Mouse (Mus musculus): ENCODE results near the gene Tjp3.
A peak's percentile ranks its signal among the peaks of the same experiment; 100 is the strongest.

The Tjp3 gene

DNA sequence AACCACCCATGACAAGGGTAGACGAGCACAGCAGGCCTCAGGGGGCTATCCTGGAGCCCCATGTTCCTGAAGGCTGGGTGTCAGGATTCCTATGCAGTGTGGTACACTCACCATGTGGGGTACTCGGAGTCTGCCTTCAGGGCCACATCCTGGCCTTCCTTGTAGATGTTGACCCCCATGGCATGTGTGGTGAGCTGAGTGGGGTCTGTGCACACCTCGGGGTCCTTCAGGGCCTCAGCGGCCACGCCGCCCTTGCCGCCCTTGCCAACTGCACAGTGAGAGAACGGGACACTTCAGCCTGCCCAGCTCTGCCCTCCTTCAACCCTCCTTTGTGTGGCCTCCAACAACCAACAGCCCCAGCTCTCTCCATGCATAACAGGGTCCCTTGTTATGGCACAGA, 25.8 kb downstream of the Tjp3 start:
- no peak for DNase-seq

DNA sequence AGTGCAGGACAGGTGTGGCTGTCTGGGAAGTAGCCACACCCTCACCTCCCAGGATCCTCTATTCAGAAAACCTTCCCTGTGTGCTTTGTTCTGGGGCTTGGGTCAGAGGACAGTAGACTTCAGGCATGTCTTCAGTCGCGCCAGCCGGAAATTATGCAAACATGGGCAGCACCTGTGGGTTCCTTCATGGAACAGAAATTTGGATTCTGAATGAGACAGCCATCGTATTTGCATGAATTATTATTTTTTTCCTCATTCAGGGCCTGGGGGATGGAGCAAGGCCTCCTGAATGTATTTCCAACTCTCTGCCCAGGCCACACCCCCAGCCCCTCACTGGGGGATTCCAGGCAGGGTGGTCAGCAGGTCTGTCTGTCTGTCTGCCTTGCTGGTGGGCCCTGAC, 30.4 kb downstream of the Tjp3 start:
- no peak for DNase-seq

DNA sequence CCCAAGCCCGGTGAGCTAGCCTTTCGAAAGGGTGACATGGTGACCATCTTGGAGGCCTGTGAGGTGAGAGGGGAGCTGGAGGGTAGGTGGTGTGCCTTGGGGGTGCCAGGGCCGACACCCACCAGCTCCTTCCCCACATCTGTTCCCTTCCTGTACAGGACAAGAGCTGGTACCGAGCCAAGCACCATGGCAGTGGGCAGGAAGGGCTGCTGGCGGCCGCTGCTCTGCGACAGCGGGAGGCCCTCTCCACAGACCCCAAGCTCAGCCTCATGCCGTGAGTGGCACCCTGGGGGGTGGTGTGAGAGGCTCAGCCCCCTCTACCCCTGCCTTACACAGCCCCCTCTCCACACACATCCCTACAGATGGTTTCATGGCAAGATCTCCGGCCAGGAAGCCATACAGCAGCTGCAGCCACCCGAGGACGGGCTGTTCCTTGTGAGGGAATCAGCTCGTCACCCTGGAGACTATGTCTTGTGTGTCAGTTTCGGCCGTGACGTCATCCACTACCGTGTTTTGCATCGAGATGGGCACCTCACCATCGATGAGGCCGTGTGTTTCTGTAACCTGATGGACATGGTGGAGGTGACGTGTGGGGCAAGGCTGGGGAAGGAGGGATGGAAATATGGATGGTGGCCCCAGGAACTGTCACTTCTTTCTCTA, 32.0 kb downstream of the Tjp3 start:
- no peak for DNase-seq

DNA sequence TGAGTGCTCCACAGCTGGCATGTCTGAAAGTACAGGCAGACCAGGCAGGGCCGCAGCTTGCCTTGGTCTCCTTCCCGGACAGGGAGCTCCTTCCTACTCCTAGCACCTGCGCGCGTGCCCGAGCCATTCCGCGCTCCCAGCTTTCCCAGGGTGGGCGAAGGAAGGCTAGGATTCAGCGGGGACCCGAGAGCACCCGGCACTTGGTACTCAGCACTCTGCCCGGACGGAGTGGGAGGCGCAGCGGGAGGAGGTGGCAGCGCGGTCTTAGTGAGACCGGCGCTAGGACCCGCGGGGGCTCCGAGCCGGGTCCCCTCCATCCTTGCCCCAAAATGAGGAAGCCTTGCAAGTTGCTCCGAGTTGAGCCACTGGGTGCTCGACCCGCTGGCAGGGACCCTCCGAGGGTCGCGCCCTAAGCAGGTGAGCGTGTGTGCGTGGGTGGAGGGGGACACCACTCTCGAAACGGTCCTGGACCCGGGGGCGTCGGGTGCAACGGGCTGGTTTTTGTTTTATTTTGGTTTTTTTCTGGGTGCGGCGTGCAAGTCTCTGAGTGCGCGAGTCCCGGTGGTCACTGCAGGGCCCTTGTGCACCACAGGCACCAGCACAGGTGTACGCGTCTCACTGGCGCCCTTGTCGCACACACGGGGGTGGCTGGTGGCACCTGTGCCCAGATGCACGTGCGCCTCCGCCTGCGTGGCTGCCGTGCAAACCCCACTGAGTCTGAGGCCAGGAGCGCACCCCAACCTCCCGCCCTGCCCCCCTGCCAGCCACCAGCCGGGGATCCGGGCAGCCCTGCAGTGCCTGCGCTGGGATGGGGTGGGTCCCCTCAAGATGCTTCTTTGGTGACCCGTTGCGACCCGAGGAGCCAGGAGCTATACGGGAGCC, 34.0 kb downstream of the Tjp3 start:
- peak; percentile 55 for DNase-seq

DNA sequence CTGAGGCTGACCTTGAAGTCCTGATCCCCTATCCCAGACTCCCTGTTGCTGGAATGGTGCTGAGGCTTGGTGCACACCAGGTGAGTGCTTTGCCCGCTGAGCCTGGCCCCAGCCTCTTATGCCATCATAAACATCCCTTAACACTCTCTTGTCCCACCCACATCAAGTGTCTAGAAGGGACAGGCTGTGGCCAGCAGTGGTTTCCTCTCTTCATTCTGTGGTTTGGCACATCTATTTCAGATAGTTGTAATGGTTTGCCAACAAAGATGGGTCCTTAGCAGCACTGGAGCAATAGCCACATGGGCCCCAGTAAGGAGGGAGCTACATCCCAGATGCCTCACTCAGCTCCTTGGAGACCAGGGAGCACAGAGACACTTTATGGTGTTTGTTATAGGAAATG, 36.5 kb downstream of the Tjp3 start:
- DNase-seq = no peak

DNA sequence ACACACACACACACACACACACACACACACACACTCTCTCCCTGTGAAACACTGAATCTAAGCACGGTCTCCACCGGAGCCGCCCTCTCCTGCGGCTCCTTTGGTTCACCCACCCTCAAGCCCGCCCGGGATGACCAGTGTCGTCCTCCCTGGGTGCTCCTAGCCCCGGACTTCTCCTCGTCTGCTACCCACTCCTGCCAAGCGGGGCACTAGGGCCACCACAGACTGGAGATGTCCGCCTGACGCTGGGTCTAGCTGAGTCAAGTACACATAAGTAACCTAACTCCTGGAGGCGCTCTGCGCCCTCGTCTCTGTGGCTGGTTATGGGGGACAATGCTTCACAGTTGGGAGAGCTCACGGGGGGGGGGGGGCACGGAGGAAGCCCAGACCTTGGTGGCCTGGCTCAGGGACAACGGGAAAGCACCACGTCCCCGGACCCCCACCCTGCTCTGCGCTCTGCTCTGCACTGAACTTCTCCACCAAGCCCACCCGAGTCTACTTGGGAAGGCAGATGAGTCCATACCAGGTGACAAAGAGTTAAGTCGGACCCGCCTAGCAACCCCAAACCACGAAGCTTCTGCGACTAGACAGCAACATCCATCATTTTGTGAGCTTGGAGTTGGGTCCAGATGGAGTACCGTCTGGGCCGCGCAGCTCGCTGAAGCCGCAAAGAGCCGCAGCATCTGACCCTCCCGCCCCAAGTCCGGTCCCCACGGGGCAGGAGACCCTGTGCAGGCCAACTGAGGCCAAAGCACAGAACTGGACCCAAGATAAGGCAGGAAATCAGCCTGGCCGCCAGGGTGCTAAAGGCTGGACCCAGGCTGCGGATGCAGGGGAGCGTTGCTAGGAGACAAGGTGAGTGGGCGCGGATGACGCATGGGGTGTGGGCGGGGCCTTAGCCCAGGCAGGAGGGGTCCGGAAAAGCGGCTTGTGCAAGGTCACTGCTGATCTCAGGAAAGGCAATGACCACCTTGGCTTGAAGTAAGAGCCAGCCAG, 38.7 kb downstream of the Tjp3 start, which contains the start of gene Matk:
Gene Matk (plus strand): TSS at position 512 of the 996 bp plus-strand sequence.
- DNase-seq = peak; percentile 87

DNA sequence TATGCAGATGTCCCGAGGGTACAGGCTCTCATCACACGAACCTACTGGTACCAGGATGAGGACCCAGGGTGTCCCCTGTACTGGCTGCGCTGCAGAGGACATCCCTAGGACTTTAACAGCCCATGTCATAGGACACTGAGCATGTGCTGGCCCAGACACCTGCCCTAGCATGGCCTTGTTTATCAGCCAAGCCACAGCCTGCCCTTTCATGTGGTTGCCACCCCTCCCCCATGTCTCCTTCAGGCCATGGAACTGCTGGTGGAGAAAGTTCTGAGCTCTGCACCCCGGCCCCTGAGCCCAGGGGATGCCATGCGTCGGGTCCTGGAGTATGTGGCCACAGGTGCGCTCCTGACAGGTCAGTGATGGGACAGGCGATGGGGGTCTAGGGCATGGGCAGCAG, 41.9 kb downstream of the Tjp3 start:
- DNase-seq = peak; percentile 5

DNA sequence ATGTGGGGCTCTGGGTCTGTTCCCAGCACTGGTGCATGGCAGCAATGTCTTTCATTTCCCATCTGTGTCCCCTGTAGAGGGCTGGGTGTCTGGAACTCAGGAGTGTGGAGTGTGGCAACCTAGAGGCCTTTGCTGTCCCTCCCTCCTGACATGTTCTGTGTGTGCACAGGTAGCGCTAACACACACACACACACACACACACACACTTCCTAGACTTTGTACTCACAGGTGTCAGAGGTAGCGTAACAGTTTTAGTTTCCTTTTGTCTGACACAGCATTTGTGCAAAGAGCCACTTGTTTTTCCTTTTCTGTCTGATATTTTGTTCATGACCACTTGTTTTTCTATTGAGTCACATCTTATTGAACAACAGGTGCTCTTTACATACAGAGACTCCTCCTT, 43.6 kb downstream of the Tjp3 start:
- no peak for DNase-seq

DNA sequence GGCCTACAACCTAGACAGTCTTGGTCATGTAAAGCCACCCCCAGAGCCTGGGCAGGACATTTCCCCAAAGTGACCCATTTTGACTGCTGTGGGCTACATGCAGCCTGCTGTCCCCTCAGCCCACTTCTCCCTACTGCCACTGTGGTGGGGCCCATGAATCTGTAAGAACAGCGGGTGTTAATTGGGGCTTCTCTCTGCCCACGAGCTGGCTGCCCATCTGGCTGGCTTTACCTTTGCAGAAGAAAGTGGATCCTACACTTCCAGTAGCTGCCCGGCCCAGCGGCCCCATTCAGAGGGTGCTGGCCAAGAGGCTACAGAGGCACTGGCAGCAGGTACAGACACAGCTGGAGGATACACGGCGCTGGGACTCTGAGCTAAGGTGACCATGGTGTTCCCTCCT, 46.2 kb downstream of the Tjp3 start:
- peak; percentile 20 for DNase-seq

DNA sequence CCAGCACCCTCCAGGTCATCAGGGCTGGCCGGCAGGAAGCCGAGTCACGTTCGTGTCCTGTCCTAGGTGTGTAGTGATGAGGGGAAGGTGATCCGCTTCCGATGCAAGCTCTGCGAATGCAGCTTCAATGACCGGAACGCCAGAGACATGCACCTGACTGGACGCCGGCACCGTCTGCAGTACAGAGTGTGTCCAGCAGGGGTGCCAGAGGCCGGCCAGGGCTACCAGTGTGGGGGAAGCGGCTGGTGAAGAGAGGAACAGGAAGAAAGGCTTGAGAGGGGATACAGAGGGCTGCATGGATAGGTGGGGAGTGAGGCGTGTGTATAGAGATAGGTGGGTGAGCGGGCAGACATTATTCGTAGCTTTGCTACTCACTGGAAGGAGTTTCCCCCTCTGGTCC, 46.8 kb downstream of the Tjp3 start:
- peak; percentile 83 for DNase-seq

DNA sequence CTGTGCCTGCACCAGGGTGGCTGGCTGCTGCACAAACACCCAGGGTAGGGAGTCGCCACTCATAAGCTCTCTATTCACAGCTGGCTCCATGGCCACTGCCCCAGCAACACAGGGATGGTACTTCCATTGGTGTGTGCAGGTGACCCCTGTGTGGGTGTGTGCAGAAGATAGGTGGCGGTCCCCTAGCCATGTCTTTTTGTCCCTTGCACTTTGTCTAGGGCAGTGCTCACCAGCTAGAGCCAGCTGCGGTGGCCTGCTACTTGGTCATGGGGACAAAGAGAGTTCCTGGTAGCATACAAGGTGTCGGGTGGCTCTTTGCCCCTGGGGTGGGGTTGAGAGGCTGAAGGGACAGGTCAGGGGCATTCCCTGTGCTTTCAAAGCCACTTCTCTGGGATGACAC, 47.2 kb downstream of the Tjp3 start:
- peak; percentile 13 for DNase-seq

DNA sequence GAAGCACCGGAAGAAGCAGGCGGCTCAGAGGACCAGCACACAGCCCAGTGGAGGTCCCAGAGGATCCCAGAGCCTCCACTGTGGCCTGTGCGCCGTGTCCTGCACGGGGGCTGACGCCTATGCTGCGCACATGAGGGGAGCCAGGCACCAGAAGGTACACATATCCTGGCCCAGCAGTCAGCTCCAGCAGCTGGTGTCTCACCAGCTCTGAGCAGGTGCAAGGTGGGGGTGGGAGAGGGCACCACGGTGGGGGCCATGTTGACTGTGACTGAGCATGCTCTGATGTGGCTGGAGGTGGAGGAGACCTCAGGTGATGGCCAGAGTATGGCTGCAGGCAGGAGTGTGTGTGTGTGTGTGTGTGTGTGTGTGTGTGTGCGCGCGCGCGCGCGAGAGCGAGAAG, 49.4 kb downstream of the Tjp3 start:
- DNase-seq = peak; percentile 8

DNA sequence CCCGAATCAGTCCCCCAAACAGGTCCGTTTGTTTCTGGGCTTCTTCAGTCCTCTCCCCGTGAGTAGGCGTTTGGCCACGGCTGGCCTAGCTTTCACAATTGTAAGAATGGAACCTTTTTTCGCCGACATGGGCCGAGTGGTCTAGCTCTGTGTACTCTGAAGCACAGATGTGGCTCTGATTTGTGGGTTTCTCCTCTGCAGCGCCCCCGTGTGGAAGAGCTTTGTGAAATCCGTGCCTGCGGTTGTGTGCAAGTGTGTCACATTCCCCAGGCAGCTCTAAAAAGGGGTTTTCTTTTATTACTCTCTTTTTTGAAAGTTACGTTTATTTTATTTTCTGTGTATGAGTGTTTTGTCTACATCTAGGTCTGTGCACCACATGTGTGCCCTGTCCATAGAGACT, 50.5 kb downstream of the Tjp3 start:
- peak; percentile 75 for DNase-seq

DNA sequence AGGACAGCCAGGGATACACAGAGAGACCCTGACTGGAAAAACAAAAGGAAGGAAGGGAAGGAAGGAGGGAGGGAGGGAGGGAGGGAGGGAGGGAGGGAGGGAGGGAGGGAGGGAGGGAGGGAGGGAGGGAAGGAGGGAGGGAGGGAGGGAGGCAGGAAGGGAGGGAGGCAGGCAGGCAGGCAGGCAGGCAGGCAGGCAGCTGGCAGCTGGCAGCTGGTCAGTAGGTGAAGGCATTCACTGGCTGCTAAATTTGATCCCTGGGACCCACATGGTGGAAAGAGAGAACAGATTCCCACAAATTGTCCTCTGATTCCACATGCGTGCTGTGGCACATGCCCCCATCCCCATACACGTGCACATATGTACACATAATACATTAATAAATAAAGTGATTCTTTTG, 52.8 kb downstream of the Tjp3 start:
- no peak for DNase-seq

DNA sequence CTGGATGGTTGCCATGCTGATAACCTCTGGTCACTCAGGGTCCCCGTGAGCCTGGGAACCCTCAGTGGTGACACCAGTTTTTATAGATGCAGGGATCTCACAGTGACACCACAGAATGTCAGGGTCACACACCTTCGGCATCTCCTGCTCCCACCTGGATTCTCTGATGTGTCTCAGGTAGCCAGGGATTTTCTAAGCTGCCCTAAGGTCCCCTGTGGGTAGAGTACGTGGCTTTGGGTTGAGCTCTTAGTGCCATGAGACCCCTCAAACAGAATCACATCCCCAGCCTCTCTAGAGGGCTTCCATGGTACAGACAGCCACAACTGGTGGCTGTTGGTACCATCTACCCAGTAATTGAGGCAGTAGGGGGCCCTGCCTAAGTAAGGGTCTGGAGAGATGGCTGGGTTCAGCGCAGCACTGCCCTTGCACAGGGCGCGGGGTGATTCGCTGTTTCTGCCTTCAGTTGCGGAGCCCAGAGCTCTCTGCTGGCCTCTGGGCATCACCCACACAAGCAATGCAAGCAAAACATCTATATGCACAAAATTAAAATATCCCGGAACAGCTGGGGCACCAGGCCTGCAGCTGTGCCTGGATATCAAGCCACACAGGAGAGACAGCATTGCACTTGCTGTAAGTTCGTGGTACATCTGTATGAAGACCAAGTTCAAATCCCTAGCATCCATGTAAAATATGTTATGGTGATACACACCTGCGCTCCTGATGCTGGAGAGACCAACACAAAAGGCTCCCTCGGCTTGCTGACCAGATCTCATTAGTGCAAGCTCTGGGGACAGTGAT, 54.7 kb downstream of the Tjp3 start:
- DNase-seq = no peak

DNA sequence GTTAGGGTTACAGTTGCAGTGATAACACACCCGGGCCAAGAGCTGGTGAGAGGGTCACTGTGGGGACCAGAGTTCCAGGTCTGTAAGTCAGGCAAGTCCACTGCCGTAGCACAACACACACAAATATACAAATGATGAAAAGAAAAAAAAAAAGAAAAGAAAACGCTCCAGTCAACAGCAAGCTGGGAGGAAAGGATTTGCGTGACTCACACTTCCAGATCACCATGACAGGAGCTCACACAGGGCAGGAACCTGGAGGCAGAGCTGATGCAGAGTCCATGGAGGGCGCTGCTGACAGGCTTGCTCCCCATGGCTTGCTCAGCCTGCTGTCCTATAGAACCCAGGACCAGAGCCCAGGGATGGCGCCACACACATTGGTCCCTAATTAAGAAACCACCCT, 57.2 kb downstream of the Tjp3 start:
- no peak for DNase-seq

DNA sequence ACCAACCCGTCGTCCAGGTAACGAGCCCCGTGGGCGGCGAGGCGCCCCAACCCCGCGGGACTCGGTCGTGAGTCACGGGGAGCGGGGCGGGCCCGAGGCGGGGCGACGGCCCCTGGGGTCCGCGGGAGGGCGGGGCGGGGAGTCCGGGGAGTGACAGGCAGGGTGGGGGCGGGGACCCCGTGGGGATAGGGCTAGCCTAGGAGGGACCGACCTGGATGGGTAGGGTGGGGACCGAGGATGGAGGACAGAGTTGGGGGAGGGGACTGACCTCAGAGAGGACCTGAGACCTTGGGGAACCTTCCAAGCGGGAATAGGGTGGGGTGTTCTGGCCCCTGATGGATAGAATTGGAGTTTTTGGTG, 58.2 kb downstream of the Tjp3 start:
- no peak for DNase-seq

DNA sequence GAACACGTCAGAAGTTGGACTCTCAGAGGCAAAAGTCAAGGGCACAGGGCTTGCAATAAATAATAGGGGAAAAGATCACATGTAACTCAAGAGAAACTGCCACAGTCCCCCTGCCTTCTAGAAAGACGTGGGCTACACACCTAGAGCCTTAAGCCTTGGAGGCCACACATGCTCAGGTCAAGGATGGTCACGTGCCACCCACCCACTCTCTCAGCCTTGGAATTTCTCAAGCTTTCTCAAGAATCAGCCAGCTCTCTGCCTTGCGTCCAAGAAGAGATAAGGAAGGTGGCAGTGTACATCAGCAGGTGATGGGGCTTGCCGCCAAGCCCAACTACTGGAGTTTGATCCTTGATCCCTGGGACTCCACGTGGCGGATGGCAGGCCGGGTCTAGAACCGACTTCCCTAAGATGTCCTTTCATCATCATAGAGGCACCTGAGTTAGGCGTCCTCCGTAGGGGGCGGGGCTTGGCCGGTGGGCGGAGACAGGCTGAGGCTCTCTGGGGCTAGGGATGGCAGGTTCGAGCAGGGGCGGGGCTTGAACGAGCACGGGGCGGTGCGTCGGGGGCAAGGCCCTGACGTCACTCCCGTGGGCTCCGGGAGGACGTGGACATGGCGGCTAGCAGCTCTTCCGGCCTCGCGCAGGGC, 58.7 kb downstream of the Tjp3 start, which contains the start of gene Zfr2:
Gene Zfr2 (plus strand): TSS at position 576 of the 646 bp plus-strand sequence.
- peak; percentile 95 for DNase-seq

DNA sequence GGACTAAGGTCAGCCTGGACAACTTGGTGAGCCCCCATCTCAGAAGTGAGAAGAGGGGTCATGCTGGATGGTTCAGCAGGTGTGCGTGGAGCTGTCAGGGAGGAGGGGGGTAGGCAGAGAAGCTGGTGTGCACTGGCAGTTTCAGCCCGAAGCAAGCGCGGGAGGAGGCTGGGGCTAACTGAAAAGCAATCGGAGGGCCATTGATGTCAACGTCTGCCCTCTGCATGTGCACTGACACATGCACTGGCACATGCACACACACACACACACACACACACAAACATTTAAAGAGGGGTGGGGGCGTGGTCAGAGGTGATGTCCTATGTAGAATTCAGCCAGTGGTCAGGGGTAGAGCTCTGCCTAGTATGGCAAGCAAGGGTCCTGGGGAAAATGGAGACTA, 59.9 kb downstream of the Tjp3 start:
- DNase-seq = no peak

DNA sequence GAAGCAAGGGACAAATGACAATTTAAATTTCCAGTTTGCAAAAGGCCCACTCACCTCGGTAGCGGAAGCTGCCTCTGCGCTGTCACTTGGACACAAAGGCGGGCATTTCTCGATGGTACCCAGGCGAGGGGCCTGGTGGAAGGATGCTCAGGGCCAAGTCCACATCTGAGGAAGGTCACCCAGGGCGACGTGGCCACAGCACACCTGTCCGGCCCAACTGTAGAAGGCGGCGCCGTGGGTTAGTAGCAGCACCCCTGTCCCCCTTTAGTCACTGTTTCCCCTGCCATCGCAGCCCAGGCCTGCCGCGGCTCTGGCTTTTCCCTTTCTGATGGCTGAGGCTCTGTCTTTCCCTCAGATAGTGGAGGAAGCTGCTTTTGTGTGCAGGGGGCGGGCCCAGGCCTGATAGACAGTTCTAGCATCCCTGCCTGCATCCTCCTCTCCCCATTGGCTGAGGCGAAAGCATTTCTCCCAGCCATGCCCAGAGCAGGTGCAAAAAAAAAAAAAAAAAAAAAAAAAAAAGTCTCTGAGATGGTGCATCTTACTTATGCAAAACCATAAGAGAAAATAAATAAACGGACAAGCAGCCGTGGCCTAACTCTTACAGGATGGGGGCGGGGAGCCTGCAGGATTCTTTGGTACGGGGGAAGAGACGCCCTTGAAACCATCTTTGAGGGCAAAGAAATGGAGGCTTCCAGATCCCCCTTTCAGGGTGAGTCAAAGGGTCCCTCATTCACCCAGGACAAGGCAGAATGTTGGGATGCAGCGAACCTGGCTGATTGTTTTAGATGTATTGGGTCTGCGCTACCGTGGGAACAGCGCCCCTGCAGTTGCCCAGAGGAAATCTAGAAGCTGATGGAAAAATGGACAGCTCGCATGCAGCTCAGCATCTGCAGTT, 60.7 kb downstream of the Tjp3 start, which contains the start of gene Atcay:
Gene Atcay (minus strand): TSS at position 396 of the 895 bp plus-strand sequence.
- peak; percentile 81 for DNase-seq

Measured in right cerebral cortex, postnatal 14 days (tissue).